Mouse (Mus musculus) E14TG2a.4 (cell line): ENCODE measurements around the gene Ormdl2.

Experiments used
- CTCF ChIP-seq: conservative IDR thresholded peaks from 2 replicates; pipeline ENCODE4 v1.5.1; 2014; ENCODE audit warnings: low read length
- POU5F1 ChIP-seq: IDR thresholded peaks from 2 replicates; pipeline ENCODE4 v1.6.1; 2014; ENCODE audit warnings: low read length, borderline replicate concordance

GRCm38 (mm10) chr10:128821358-128822056, at the start of gene Ormdl2:
- TF ChIP-seq CTCF (no peak), POU5F1 (no peak)
